Mouse (Mus musculus) hindbrain, embryonic 14.5 days (tissue): ENCODE measurements at regions not wholly inside any gene's neighbourhood (a gene's known extent, or its start where the extent isn't known, plus 50 kb on each side); places are given as distances from the start of the nearest gene placed in this dataset.
"Not testable (repeated sequence)": the region's sequence is repeated elsewhere in the genome, so short reads cannot be mapped to it uniquely, and the experiment has no call there.

Source experiments
- ATAC-seq: fragments of 200-750 bp; cut with Nextera tagmentation; 2 replicates; pipeline ENCODE4 v1.8.0; 2017; ENCODE audit warnings: moderate number of reproducible peaks, mild to moderate bottlenecking, moderate TSS enrichment, moderate library complexity; ENCODE audit not compliant: low FRiP score
- DNase-seq: peaks from one replicate; pipeline ENCODE4 v3.0.0-alpha.2; 2015; ENCODE audit warnings: low spot score
- H3K27ac ChIP-seq: fragments of 300-500 bp; sonication (generic); 2 replicates; pipeline ENCODE4 v1.5.1; 2014; ENCODE audit warnings: mild to moderate bottlenecking, moderate library complexity
- H3K27me3 ChIP-seq: fragments of 300-500 bp; sonication (generic); 2 replicates; pipeline ENCODE4 v1.6.1; 2014; ENCODE audit warnings: mild to moderate bottlenecking, low read length, mixed read lengths; ENCODE audit not compliant: control insufficient read depth, insufficient read depth
- H3K36me3 ChIP-seq: fragments of 300-500 bp; sonication (generic); replicated peaks from 2 replicates; pipeline ENCODE4 v1.6.1; 2014; ENCODE audit not compliant: control insufficient read depth, insufficient read depth
- H3K4me1 ChIP-seq: fragments of 300-500 bp; sonication (generic); replicated peaks from 2 replicates; pipeline ENCODE4 v1.6.1; 2014; ENCODE audit warnings: antibody characterized with exemption, low read length, mixed read lengths; ENCODE audit not compliant: control insufficient read depth, insufficient read depth
- H3K4me2 ChIP-seq: fragments of 300-500 bp; sonication (generic); replicated peaks from 2 replicates; pipeline ENCODE4 v1.6.1; 2014; ENCODE audit warnings: mild to moderate bottlenecking, moderate library complexity
- H3K4me3 ChIP-seq: fragments of 300-500 bp; sonication (generic); replicated peaks from 2 replicates; pipeline ENCODE4 v1.5.1; 2014; ENCODE audit warnings: mild to moderate bottlenecking, low read length
- H3K9ac ChIP-seq: fragments of 300-500 bp; sonication (generic); 2 replicates; pipeline ENCODE4 v1.6.1; 2014
- H3K9me3 ChIP-seq: fragments of 300-500 bp; sonication (generic); 2 replicates; pipeline ENCODE4 v1.6.1; 2016; ENCODE audit warnings: low read length; ENCODE audit not compliant: control insufficient read depth
- WGBS: fragments of 180-500 bp; shearing (Covaris S2); extraction: QIAGEN DNeasy Blood & Tissue Kit; methylation state at CpG from one replicate; pipeline ENCODE4 v1.1.7; 2014; 5-methylcytosine and 5-hydroxymethylcytosine counted together

DNA sequence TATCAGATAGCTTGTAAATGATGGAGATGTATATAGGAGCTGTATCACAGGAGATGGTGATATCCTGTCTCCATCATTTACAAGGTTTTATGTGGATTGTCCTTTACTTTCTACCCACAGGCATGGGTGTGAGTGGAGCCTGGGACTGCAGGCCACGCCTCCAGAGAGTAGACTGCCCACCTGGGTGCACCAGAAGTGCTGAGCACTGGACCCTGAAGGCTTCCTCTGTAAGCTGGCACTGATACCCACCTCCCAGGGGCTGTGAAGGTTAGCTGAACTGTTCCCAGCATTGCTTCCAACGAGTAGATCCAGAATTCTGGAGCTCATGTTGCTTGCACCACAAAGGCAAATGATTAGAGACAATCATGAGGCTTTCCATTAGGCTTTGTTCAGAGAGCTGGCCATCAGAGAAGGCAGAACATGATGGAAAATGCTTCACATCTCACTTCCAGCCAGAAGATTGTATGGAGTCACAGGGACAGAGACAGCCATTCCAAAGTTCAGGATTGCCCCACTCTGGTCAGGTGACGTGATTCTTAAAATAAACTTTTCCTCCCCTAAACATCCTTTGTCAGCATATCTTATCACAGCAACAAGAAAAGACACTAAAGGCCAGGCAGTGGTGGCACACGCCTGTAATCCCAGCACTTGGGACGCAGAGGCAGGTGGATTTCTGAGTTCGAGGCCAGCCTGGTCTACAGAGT, 187.5 kb upstream of the Hs6st1 start:
- Histone ChIP-seq H3K4me1 (no peaks in the 10 kb centered on the region), H3K4me3 (no peak overlapping the region), H3K9ac (no peak overlapping the region), H3K27ac (no peak overlapping the region), H3K4me2 (no peak overlapping the region), H3K9me3 (no peaks in the 10 kb centered on the region), H3K36me3 (no peaks in the 10 kb centered on the region), H3K27me3 (no peaks in the 10 kb centered on the region)
- DNase-seq (no peak), ATAC-seq (no peak)
- WGBS, result 85% methylated on average over 6 of the region's 6 CpGs

- Histone ChIP-seq H3K27me3 (no peaks in the 10 kb centered on the region), H3K4me3 (no peak overlapping the region), H3K4me1 (no peaks in the 10 kb centered on the region), H3K9me3 (no peaks in the 10 kb centered on the region), H3K27ac (no peak overlapping the region), H3K9ac (no peak overlapping the region), H3K4me2 (no peak overlapping the region), H3K36me3 (no peaks in the 10 kb centered on the region)
- ATAC-seq, result no peak
- 82% methylated on average over 4 of the region's 4 CpGs for WGBS
- no peak for DNase-seq
These were observed 186.7 kb upstream of the Hs6st1 start for GRCm38 (mm10) chr1:35881521-35881920.

GRCm38 (mm10) chr1:35882101-35882500, 186.1 kb upstream of the Hs6st1 start:
- Histone ChIP-seq H3K36me3 (no peaks in the 10 kb centered on the region), H3K27me3 (no peaks in the 10 kb centered on the region), H3K4me1 (no peaks in the 10 kb centered on the region), H3K4me3 (no peak overlapping the region), H3K4me2 (no peak overlapping the region), H3K9me3 (no peaks in the 10 kb centered on the region), H3K9ac (no peak overlapping the region), H3K27ac (no peak overlapping the region)
- ATAC-seq (no peak), DNase-seq (no peak)
- 41% methylated on average over 1 of the region's 1 CpGs for WGBS

GRCm38 (mm10) chr1:35889731-35890499, 178.3 kb upstream of the Hs6st1 start:
- Histone ChIP-seq H3K4me1 (no peaks in the 10 kb centered on the region), H3K4me3 (no peak overlapping the region), H3K27ac (no peak overlapping the region), H3K27me3 (no peaks in the 10 kb centered on the region), H3K36me3 (no peaks in the 10 kb centered on the region), H3K9ac (no peak overlapping the region), H3K9me3 (peaks cover 9% of the 10 kb centered on the region; the same call in 1 of the 2 replicates), H3K4me2 (no peak overlapping the region)
- DNase-seq (no peak), ATAC-seq (no peak)
- 60% methylated on average over 19 of the region's 19 CpGs for WGBS

DNA sequence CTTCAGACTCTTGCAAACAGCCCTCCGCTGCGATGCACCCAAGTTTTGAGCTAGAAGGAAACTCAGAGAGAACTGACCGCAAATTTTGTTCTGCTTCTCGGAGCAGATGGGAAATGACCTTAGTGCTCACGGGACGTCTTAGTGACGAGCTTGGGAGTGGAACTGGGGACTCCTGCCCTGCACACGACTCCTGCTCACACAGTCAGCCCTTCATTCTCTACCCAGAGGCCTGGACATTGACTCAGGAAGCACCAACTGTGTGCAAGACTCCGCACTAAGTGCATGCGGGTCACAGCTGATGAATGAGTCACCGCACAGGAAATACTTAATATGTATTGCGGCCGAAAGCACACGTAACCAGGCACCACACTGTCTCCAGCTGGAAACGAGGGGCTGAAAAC, 177.7 kb upstream of the Hs6st1 start:
- no peaks in the 10 kb centered on the region for H3K27me3 ChIP-seq
- no peaks in the 10 kb centered on the region for H3K4me1 ChIP-seq
- H3K4me3 ChIP-seq, result no peak overlapping the region
- H3K27ac ChIP-seq, result no peak overlapping the region
- ATAC-seq (no peak), DNase-seq (no peak)
- H3K9me3 ChIP-seq, result peaks cover 11% of the 10 kb centered on the region; the same call in 1 of the 2 replicates
- no peaks in the 10 kb centered on the region for H3K36me3 ChIP-seq
- H3K4me2 ChIP-seq, result no peak overlapping the region
- no peak overlapping the region for H3K9ac ChIP-seq
- WGBS, result 85% methylated on average over 15 of the region's 15 CpGs

DNA sequence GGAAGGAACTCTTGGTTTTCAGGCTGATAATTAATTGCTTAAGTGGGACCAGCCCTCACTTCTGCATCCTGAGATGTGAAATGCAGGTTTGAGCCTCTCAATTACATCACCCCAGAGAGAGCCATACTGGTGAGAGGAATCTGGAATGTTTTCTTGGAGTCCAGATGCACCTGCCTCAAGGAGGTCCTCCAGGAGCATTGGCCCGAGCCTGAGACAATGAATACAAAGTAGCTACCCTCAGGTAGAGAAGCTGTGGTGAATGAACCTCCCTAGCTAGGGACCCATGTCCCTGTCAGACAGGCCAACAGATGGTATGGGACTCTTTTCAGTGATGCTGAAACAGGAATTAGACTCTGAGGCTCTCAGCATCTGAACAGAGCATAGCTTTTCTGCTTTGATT, 168.7 kb upstream of the Hs6st1 start:
- H3K9me3 ChIP-seq, result peaks cover 5% of the 10 kb centered on the region; the same call in 1 of the 2 replicates
- WGBS, result 87% methylated on average over 1 of the region's 1 CpGs
- H3K4me1 ChIP-seq, result no peaks in the 10 kb centered on the region
- no peak overlapping the region for H3K9ac ChIP-seq
- no peaks in the 10 kb centered on the region for H3K27me3 ChIP-seq
- H3K36me3 ChIP-seq, result no peaks in the 10 kb centered on the region
- H3K4me3 ChIP-seq, result no peak overlapping the region
- no peak overlapping the region for H3K27ac ChIP-seq
- DNase-seq (no peak), ATAC-seq (no peak)
- H3K4me2 ChIP-seq, result no peak overlapping the region

DNA sequence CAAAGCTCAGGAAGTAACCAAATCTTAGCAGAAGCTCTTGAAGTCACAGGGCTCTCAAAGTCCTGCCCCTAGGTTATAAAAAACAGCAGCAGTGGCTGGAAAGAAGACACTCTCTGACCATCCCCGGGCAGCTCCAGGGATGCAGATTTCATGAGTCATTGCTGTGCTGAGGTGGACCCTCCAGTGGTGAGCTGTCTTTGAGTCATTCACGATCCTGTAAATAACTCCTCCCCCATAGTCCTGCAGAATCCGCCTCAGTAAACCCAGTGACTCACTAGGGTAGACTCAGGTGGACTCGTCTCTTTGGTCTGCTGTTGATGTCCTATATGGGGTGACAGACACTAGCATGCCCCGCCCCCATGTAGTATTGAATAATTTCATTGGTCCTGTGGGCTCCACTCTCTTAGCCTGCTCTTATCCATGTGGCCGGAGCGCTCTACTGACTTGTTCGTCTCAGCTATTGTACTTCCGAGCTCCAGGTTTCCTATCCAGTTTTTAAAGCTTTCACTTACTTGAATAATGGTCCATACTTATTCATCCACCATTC, 164.1 kb upstream of the Hs6st1 start:
- H3K9me3 ChIP-seq, result no peaks in the 10 kb centered on the region
- no peak overlapping the region for H3K27ac ChIP-seq
- no peak overlapping the region for H3K4me3 ChIP-seq
- no peaks in the 10 kb centered on the region for H3K27me3 ChIP-seq
- no peaks in the 10 kb centered on the region for H3K36me3 ChIP-seq
- ATAC-seq (no peak), DNase-seq (no peak)
- H3K4me1 ChIP-seq, result no peaks in the 10 kb centered on the region
- H3K4me2 ChIP-seq, result no peak overlapping the region
- H3K9ac ChIP-seq, result no peak overlapping the region
- WGBS, result 93% methylated on average over 9 of the region's 9 CpGs

DNA sequence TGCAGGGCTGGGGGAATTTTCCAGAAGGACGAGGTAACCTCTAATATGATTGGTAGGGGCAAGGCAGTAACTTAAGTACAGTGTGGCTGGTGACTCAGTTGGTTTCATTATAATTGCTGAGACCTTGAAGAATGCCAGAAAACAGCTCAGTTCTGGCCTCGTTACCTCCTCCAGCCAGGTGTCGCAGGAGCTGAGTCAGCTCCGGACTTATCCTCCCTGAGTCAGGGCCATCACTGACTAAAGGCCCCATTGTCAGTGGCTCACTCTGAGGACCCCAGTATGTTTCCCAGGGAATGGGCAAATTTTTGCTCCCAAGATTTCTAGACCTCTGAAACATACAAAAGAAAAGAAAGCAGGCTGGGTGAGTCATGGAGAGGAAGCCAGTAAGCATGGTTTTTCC, 154.6 kb upstream of the Hs6st1 start:
- Histone ChIP-seq H3K9me3 (no peaks in the 10 kb centered on the region), H3K27me3 (no peaks in the 10 kb centered on the region), H3K9ac (no peak overlapping the region), H3K27ac (no peak overlapping the region), H3K36me3 (no peaks in the 10 kb centered on the region), H3K4me3 (no peak overlapping the region), H3K4me1 (no peaks in the 10 kb centered on the region), H3K4me2 (no peak overlapping the region)
- no peak for DNase-seq
- WGBS, result 85% methylated on average over 4 of the region's 4 CpGs
- ATAC-seq, result no peak

DNA sequence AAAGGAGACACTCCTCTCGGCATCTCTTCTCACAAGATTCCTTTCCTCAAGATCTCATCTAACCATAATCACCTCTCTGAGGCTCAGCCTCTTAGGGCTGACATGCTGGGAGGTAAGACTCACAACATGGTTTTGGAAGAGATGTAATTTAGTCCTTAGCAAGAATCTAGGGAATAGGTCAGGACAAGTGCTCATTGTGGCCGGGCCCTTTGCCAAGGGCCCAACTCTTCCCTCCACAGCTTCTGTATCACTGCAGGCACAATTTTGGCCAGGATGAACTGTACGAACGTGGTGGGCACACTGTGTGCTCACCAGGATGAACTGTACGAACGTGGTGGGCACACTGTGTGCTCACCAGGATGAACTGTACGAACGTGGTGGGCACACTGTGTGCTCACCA, 154.0 kb upstream of the Hs6st1 start:
- WGBS, result 94% methylated on average over 8 of the region's 8 CpGs

More for the DNA sequence above, 154.0 kb upstream of the Hs6st1 start:
- not testable (repeated sequence) for H3K4me3 ChIP-seq, H3K4me1 ChIP-seq, H3K27me3 ChIP-seq, ATAC-seq, H3K9ac ChIP-seq, H3K36me3 ChIP-seq, H3K27ac ChIP-seq, H3K4me2 ChIP-seq, H3K9me3 ChIP-seq, DNase-seq
